Mouse (Mus musculus) E14TG2a.4 (cell line): ENCODE measurements around the gene Mief1.

Source experiments
- CTCF ChIP-seq: conservative IDR thresholded peaks from 2 replicates; pipeline ENCODE4 v1.5.1; 2014; ENCODE audit warnings: low read length
- POU5F1 ChIP-seq: IDR thresholded peaks from 2 replicates; pipeline ENCODE4 v1.6.1; 2014; ENCODE audit warnings: low read length, borderline replicate concordance

DNA sequence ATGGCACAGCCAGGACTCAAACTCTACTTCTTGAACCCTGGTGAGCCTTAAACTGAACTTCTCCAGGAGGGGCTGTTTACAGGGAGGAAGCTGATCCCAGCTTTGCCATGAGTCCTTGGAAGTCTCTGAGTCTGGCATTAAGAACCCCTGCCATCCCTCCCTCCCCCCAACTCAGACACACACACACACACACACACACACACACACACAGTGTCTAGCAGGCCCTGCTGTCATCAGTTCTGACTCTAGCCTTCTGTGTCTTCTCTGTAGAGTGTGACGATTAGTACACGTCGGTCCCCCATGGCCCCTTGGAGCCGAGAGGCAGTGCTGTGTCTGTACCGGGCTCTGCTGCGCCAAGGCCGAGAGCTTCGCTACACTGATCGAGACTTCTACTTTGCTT is 1.7 kb downstream of the Mief1 start, which contains the start of gene AC140267.1:
- TF ChIP-seq CTCF = no peak
- TF ChIP-seq POU5F1 = no peak
